Mouse (Mus musculus) lung, embryonic 16.5 days (tissue): ENCODE measurements at regions not wholly inside any gene's neighbourhood (a gene's known extent, or its start where the extent isn't known, plus 50 kb on each side); places are given as distances from the start of the nearest gene placed in this dataset.

ENCODE experiments used
- ATAC-seq: fragments of 200-750 bp; cut with Nextera tagmentation; 2 replicates; pipeline ENCODE4 v1.8.0; 2017; ENCODE audit warnings: low read depth, mild to moderate bottlenecking, moderate library complexity
- H3K27ac ChIP-seq: fragments of 300-500 bp; sonication (generic); 2 replicates; pipeline ENCODE4 v1.5.1; 2014; ENCODE audit warnings: mild to moderate bottlenecking, control low read depth, low read length
- H3K27me3 ChIP-seq: fragments of 300-500 bp; sonication (generic); 2 replicates; pipeline ENCODE4 v1.6.1; 2014; ENCODE audit warnings: low read depth, low read length, mixed read lengths; ENCODE audit not compliant: control insufficient read depth, insufficient read depth
- H3K36me3 ChIP-seq: fragments of 300-500 bp; sonication (generic); 2 replicates; pipeline ENCODE4 v1.6.1; 2014; ENCODE audit warnings: low read length; ENCODE audit not compliant: control insufficient read depth, insufficient read depth
- H3K4me1 ChIP-seq: fragments of 300-500 bp; sonication (generic); replicated peaks from 2 replicates; pipeline ENCODE4 v1.6.1; 2014; ENCODE audit warnings: low read length, mixed read lengths; ENCODE audit not compliant: control insufficient read depth, insufficient read depth
- H3K4me2 ChIP-seq: fragments of 300-500 bp; sonication (generic); 2 replicates; pipeline ENCODE4 v1.6.1; 2014; ENCODE audit warnings: low read depth, low read length, control low read depth
- H3K4me3 ChIP-seq: fragments of 300-500 bp; sonication (generic); 2 replicates; pipeline ENCODE4 v1.5.1; 2014; ENCODE audit warnings: mild to moderate bottlenecking, low read length, control low read depth
- H3K9ac ChIP-seq: fragments of 300-500 bp; sonication (generic); 2 replicates; pipeline ENCODE4 v1.6.1; 2014; ENCODE audit warnings: low read length, control low read depth
- H3K9me3 ChIP-seq: fragments of 300-500 bp; sonication (generic); 2 replicates; pipeline ENCODE4 v1.6.1; 2016; ENCODE audit warnings: low read length; ENCODE audit not compliant: control insufficient read depth
- WGBS: fragments of 180-500 bp; shearing (Covaris S2); extraction: QIAGEN DNeasy Blood & Tissue Kit; methylation state at CpG from one replicate; pipeline ENCODE4 v1.1.7; 2014; 5-methylcytosine and 5-hydroxymethylcytosine counted together

DNA sequence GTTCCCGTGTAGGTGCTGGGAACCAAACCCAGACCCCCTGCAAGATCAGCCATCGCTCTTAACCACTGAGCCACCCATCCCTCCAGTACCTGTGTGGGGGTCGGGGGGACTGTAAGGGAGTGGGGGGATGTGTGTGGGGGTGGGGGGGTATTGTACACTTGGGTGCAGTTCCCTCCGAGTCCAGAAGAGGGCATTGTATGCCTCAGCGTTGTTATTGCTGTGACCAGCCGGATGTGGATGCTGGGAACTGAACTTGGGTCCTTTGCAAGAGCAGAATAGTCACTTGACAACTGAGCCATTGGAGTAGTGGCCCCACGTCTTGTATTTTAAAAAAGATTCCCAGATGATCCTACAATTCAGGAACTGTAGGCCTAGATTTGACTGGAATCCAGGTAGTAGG, 64.2 kb upstream of the Sec14l1 start:
- H3K27me3 ChIP-seq = no peaks in the 10 kb centered on the region
- H3K9ac ChIP-seq = no peak overlapping the region
- no peak overlapping the region for H3K27ac ChIP-seq
- H3K4me3 ChIP-seq = no peak overlapping the region
- 86% methylated on average over 7 of the region's 7 CpGs for WGBS
- no peaks in the 10 kb centered on the region for H3K36me3 ChIP-seq
- H3K4me1 ChIP-seq = peaks cover 12% of the 10 kb centered on the region
- no peaks in the 10 kb centered on the region for H3K9me3 ChIP-seq
- ATAC-seq = no peak
- no peak overlapping the region for H3K4me2 ChIP-seq

DNA sequence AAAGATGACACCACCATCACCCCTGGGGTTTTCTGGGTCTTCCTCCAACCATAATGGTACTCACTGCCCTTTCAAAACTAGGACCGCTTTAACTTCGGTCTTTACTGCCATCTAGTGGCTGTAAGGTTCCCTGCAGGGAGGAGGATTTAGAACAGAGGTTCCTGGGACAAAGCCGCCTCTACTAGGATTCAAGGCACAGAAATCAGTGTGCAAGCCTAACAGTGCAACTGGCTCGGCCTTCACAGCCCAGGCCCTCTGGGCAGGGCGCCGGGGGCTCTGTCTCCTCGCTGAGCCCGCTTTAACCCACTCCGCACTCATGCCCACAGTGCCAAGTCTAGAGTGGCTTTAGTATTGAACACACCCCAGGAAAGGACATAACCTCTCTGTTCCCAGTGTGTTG, 58.0 kb upstream of the Sec14l1 start:
- no peak overlapping the region for H3K27ac ChIP-seq
- H3K4me3 ChIP-seq = no peak overlapping the region
- H3K27me3 ChIP-seq = no peaks in the 10 kb centered on the region
- no peaks in the 10 kb centered on the region for H3K9me3 ChIP-seq
- no peaks in the 10 kb centered on the region for H3K36me3 ChIP-seq
- no peak overlapping the region for H3K9ac ChIP-seq
- 10% methylated on average over 9 of the region's 9 CpGs for WGBS
- ATAC-seq = peak; percentile 54
- peaks cover 2% of the 10 kb centered on the region; the same call in 1 of the 2 replicates for H3K4me1 ChIP-seq
- no peak overlapping the region for H3K4me2 ChIP-seq

DNA sequence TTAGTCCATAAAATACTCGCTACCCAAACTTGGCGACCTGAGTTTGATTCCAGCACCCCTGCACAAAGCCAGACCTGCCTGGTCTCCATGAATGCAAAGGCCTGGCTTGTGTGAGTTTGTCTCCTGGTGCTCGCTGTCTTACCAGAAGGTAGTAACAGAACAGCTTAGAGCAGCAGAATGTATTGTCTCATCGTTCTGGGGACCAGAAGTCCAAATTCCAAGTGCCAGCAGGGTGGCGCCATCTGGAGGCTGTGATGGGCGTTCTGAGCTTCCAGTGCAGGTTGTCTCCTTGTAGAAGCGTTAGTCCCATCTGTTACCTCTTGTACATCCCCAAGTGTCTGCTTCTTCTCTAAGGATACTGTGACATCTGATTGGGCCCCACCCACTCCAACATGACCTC, 57.5 kb upstream of the Sec14l1 start:
- peaks cover 2% of the 10 kb centered on the region; the same call in 1 of the 2 replicates for H3K4me1 ChIP-seq

DNA sequence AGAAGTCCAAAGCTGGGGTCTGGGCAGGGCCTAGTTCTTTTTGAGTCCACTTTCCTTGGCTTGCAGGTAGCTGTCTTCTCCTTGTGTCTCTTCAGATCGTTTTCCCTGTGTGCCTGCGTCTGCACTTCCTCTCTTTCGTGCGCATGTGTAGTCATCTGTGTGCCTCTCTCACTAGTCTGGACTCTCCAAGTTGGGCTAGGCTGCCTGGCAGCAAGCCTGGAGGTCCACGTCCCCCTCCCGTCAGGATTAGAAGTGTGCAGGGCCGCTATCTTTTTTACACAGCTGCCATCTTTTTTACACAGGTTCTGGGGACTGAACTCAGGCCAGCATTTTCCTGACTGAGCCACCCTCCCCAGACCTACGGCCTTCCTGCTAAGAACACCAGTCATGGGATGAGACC, 55.8 kb upstream of the Sec14l1 start:
- H3K4me2 ChIP-seq = no peak overlapping the region
- no peak overlapping the region for H3K27ac ChIP-seq
- peaks cover 2% of the 10 kb centered on the region; the same call in 1 of the 2 replicates for H3K4me1 ChIP-seq
- H3K36me3 ChIP-seq = no peaks in the 10 kb centered on the region
- no peak overlapping the region for H3K4me3 ChIP-seq
- H3K27me3 ChIP-seq = no peaks in the 10 kb centered on the region
- ATAC-seq = peak; percentile 48; the same call in 1 of the 2 replicates
- H3K9me3 ChIP-seq = no peaks in the 10 kb centered on the region
- H3K9ac ChIP-seq = no peak overlapping the region
- WGBS = 27% methylated on average over 8 of the region's 8 CpGs

More for the DNA sequence above, 57.5 kb upstream of the Sec14l1 start:
- Histone ChIP-seq H3K9ac (no peak overlapping the region), H3K36me3 (no peaks in the 10 kb centered on the region), H3K9me3 (no peaks in the 10 kb centered on the region), H3K27me3 (no peaks in the 10 kb centered on the region), H3K4me2 (no peak overlapping the region), H3K4me3 (no peak overlapping the region), H3K27ac (no peak overlapping the region)
- 34% methylated on average over 7 of the region's 7 CpGs for WGBS
- no peak for ATAC-seq

DNA sequence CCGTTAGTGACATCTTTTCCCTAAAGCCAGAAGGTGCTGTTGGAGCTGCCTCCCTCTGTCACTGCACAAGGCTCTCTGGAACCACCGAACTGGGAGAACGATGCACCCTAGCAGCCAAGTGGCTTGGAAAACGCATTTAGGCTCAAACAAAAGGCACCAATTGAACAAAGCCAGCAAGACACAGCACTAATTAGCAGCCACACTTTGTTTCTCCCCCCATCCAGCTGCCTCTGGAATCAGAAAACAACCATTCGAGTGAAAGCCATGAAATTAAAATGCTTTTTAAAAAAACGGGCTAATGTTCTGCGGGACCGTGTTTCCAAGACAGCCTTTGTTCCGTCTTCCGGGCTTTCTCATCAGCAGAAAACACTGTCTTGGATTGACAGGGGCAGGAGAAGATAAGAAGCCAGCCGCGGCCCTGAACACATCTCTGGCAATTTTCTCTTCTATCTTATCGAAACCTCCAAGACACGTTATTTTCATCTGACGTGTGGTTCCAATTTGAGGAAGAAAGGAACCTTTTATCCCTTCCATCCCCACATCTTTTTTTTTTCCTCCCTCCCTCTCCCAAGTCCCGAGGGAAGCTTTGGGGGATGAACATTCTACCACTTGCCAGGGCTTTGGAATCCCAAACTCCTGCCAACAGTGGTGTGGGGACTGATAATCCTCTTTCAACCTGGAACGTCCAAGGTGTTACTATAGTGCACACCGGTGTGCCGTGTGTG, 54.8 kb upstream of the Sec14l1 start:
- H3K27me3 ChIP-seq = no peaks in the 10 kb centered on the region
- H3K4me1 ChIP-seq = peaks cover 2% of the 10 kb centered on the region; the same call in 1 of the 2 replicates
- H3K27ac ChIP-seq = no peak overlapping the region
- ATAC-seq = no peak
- no peak overlapping the region for H3K4me3 ChIP-seq
- no peaks in the 10 kb centered on the region for H3K9me3 ChIP-seq
- no peak overlapping the region for H3K4me2 ChIP-seq
- no peaks in the 10 kb centered on the region for H3K36me3 ChIP-seq
- H3K9ac ChIP-seq = no peak overlapping the region
- 15% methylated on average over 19 of the region's 19 CpGs for WGBS

DNA sequence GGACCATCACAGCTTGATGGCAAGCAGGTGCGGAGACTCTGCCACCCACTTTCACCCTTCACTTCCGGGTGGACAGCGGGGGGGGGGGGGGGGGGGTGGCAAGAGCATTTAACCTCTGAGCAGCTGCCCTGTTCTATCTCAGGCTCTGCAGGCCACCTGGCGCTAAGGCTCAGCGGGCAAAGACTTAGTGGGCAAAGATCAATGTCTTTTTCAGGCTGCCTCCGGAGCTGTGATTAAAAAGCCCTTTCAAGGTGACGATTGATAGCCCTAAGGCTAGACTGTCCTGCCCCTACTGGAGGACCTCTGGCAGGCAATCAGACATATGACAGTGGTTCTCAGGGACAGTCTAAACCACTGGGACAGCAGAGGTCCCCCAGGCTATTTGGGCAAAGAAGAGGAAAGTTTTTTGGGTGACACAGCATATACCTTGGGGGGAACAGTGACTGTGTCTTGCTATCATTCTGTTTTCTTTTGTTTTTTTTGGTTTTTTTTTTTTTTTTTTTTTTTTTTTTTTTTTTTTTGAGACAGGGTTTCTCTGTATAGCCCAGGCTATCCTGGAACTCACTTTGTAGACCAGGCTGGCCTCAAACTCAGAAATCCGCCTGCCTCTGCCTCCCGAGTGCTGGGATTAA, 54.1 kb upstream of the Sec14l1 start:
- no peak overlapping the region for H3K4me3 ChIP-seq
- ATAC-seq = no peak
- H3K9ac ChIP-seq = no peak overlapping the region
- no peak overlapping the region for H3K4me2 ChIP-seq
- peaks cover 2% of the 10 kb centered on the region; the same call in 1 of the 2 replicates for H3K4me1 ChIP-seq
- no peak overlapping the region for H3K27ac ChIP-seq
- no peaks in the 10 kb centered on the region for H3K9me3 ChIP-seq
- H3K27me3 ChIP-seq = no peaks in the 10 kb centered on the region
- WGBS = 24% methylated on average over 9 of the region's 9 CpGs
- no peaks in the 10 kb centered on the region for H3K36me3 ChIP-seq

DNA sequence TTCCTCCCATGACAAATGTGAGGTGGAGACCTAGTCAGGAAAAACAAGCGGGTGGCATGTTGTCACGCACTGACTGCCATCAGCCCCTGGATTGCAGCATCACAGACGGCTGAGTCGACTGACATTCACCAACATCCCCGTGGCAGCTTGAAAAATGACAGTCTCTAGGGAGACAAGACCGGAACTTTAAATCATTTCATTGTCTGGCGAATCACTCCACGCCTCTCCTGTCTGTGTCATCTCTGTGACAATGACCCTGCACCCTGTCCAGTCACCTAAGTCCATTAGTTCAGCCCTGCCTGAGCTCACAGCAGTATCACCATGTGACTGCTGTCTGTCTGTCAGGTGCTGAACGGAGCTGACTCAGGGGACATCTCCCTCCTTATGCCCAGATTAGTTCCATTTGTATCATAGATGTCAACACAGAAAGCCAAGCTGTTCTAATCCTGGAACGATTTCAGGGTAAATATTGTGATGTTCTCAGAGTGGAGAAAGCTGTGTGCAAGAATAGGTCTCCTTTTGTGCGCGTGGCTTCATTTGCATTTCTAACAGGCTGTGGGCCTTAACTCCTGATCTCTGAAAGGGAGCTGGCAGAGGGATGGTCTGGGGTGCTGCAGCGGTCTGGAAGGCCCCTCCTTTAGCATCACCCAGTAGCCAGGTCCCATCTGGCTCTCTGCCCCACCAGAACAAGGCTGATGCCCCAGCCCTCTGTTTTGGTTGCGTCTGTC, 52.0 kb upstream of the Sec14l1 start:
- Histone ChIP-seq H3K27ac (no peak overlapping the region), H3K9me3 (no peaks in the 10 kb centered on the region), H3K36me3 (no peaks in the 10 kb centered on the region), H3K4me3 (no peak overlapping the region), H3K27me3 (no peaks in the 10 kb centered on the region), H3K4me2 (no peak overlapping the region), H3K9ac (no peak overlapping the region), H3K4me1 (peaks cover 2% of the 10 kb centered on the region; the same call in 1 of the 2 replicates)
- no peak for ATAC-seq
- 48% methylated on average over 14 of the region's 14 CpGs for WGBS
